Mouse (Mus musculus) CH12.LX (cell line): Measurements from ENCODE around the gene Fbxw4.
A peak's percentile ranks its signal among the peaks of the same experiment; 100 is the strongest.

Experiments used
- CTCF ChIP-seq, 2 experiments: IDR thresholded peaks in 1 of 2; conservative IDR thresholded peaks in 1 of 2; 2 replicates each; pipeline ENCODE4 v1.5.1; 2011 to 2012; ENCODE audit warnings: low read depth in 2 of 2, low read length in 2 of 2, improper control_type of control experiment in 1 of 2, inconsistent platforms in 1 of 2, mild to moderate bottlenecking in 1 of 2, moderate library complexity in 1 of 2
- EP300 ChIP-seq: IDR thresholded peaks from 2 replicates; pipeline ENCODE4 v1.6.1; 2011; ENCODE audit warnings: low read length, improper control_type of control experiment
- MAX ChIP-seq: IDR thresholded peaks from 2 replicates; pipeline ENCODE4 v1.6.1; 2011; ENCODE audit warnings: low read length, improper control_type of control experiment
- MYC ChIP-seq: IDR thresholded peaks from 2 replicates; pipeline ENCODE4 v1.6.1; 2011; ENCODE audit warnings: low read depth, mild to moderate bottlenecking, improper control_type of control experiment, low read length
- POLR2A ChIP-seq: IDR thresholded peaks from 2 replicates; pipeline ENCODE4 v1.6.1; 2011; ENCODE audit warnings: low read depth, mild to moderate bottlenecking, improper control_type of control experiment, low read length

DNA sequence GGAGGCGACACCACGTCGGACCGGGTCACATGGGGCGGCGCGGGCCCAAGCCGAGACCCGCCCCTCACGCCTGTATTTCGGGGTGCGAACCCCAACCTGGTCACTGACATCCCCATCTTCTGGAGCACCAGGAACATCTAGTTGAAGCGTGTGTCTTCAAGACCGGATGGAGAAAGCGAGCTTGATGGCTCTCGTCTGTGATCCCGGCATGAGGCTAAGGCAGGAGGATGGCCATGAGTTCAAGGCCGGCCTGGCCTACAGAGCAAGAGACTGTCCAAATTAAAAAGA, 335 bp upstream of the Fbxw4 start:
- no peak for TF ChIP-seq EP300
- TF ChIP-seq MYC: no peak
- TF ChIP-seq CTCF (conservative IDR thresholded peaks at IDR 0.05 in 1 of 2, IDR thresholded peaks at IDR 0.05 in 1 of 2; ENCODE audit: low read depth in 2 of 2, low read length in 2 of 2): no peak
- TF ChIP-seq MAX: peak; percentile 50; the same call in 1 of the 2 replicates
- no peak for TF ChIP-seq POLR2A
